Mouse (Mus musculus) MEL (cell line): ENCODE data around the gene Vill. TPM values are rescaled to one million over a fixed set of nuclear protein-coding genes. Genes with fewer than 3 reads are reported as not detected.

ENCODE experiments used
- DNase-seq: peaks from one replicate; pipeline ENCODE4 v3.0.0; 2011; ENCODE audit warnings: low read depth, low spot score
- H3K27ac ChIP-seq: 2 replicates; pipeline ENCODE4 v1.5.1; 2012; ENCODE audit warnings: low read depth, mild to moderate bottlenecking, control low read depth, low read length, moderate library complexity; ENCODE audit not compliant: control insufficient read depth
- H3K27me3 ChIP-seq, 2 experiments: fragments of 150-350 bp in 1 of 2; sonication (generic) in 1 of 2; 2 replicates each; pipeline ENCODE4 v1.6.1; 2012; ENCODE audit warnings: low read length in 2 of 2, mild to moderate bottlenecking in 2 of 2, improper control_type of control experiment in 1 of 2, moderate library complexity in 1 of 2; ENCODE audit not compliant: insufficient read depth in 2 of 2, control insufficient read depth in 1 of 2
- H3K36me3 ChIP-seq, 2 experiments: 2 replicates each; pipeline ENCODE4 v1.6.1; 2012 to 2014; ENCODE audit warnings: low read length in 2 of 2, improper control_type of control experiment in 1 of 2, inconsistent platforms in 1 of 2, mild to moderate bottlenecking in 1 of 2; ENCODE audit not compliant: insufficient read depth in 2 of 2, control insufficient read depth in 1 of 2
- H3K4me1 ChIP-seq, 2 experiments: fragments of 150-350 bp in 1 of 2; sonication (generic) in 1 of 2; 2 replicates each; pipeline ENCODE4 v1.6.1; 2012; ENCODE audit warnings: low read length in 2 of 2, improper control_type of control experiment in 1 of 2, mild to moderate bottlenecking in 1 of 2; ENCODE audit not compliant: insufficient read depth in 2 of 2, control insufficient read depth in 1 of 2
- H3K4me3 ChIP-seq, 2 experiments: fragments of 150-350 bp in 1 of 2; sonication (generic) in 1 of 2; 2 replicates each; pipeline ENCODE4 v1.5.1; 2012; ENCODE audit warnings: low read depth in 2 of 2, low read length in 2 of 2, mild to moderate bottlenecking in 2 of 2, moderate library complexity in 2 of 2, control low read depth in 1 of 2, improper control_type of control experiment in 1 of 2; ENCODE audit not compliant: control insufficient read depth in 1 of 2, insufficient read depth in 1 of 2
- H3K79me2 ChIP-seq: 2 replicates; pipeline ENCODE4 v1.6.1; 2012; ENCODE audit warnings: mild to moderate bottlenecking, low read length, moderate library complexity; ENCODE audit not compliant: control insufficient read depth, poor library complexity, insufficient read depth
- H3K9ac ChIP-seq: 2 replicates; pipeline ENCODE4 v1.6.1; 2012; ENCODE audit warnings: low read depth, mild to moderate bottlenecking, control low read depth, low read length, moderate library complexity; ENCODE audit not compliant: control insufficient read depth, poor library complexity, severe bottlenecking
- H3K9me3 ChIP-seq: fragments of 150-350 bp; sonication (generic); replicated peaks from 2 replicates; pipeline ENCODE4 v1.6.1; 2012; ENCODE audit warnings: mild to moderate bottlenecking, low read length, improper control_type of control experiment, moderate library complexity; ENCODE audit not compliant: insufficient read depth
- CHD1 ChIP-seq: IDR thresholded peaks from 2 replicates; pipeline ENCODE4 v1.6.1; 2012; ENCODE audit warnings: low read depth, mild to moderate bottlenecking, inconsistent platforms, low read length, improper control_type of control experiment
- E2F4 ChIP-seq: IDR thresholded peaks from 2 replicates; pipeline ENCODE4 v1.6.1; 2011; ENCODE audit warnings: low read depth, low read length, improper control_type of control experiment, borderline replicate concordance
- ELF1 ChIP-seq: IDR thresholded peaks from 2 replicates; pipeline ENCODE4 v1.6.1; 2014; ENCODE audit warnings: low read depth, mild to moderate bottlenecking, inconsistent platforms, low read length, improper control_type of control experiment, moderate library complexity
- HCFC1 ChIP-seq: IDR thresholded peaks from 2 replicates; pipeline ENCODE4 v1.6.1; 2012; ENCODE audit warnings: low read depth, mild to moderate bottlenecking, inconsistent platforms, low read length, improper control_type of control experiment, moderate library complexity
- JUND ChIP-seq: IDR thresholded peaks from 2 replicates; pipeline ENCODE4 v1.6.1; 2011; ENCODE audit warnings: low read depth, mild to moderate bottlenecking, improper control_type of control experiment, low read length
- MXI1 ChIP-seq: IDR thresholded peaks from 2 replicates; pipeline ENCODE4 v1.6.1; 2011; ENCODE audit warnings: mild to moderate bottlenecking, low read depth, low read length, improper control_type of control experiment
- MYB ChIP-seq: IDR thresholded peaks from 2 replicates; pipeline ENCODE4 v1.6.1; 2011; ENCODE audit warnings: mild to moderate bottlenecking, low read depth, low read length, improper control_type of control experiment
- MYC ChIP-seq: IDR thresholded peaks from 2 replicates; pipeline ENCODE4 v1.6.1; 2011; ENCODE audit warnings: low read depth, mild to moderate bottlenecking, low read length, improper control_type of control experiment, moderate library complexity
- NELFE ChIP-seq: IDR thresholded peaks from 2 replicates; pipeline ENCODE4 v1.6.1; 2011; ENCODE audit warnings: low read depth, low read length, improper control_type of control experiment
- POLR2A ChIP-seq, 2 experiments: IDR thresholded peaks; 2 replicates each; pipeline ENCODE4 v1.6.1; 2011 to 2012; ENCODE audit warnings: low read length in 2 of 2, mild to moderate bottlenecking in 2 of 2, control low read depth in 1 of 2, improper control_type of control experiment in 1 of 2, low read depth in 1 of 2, moderate library complexity in 1 of 2; ENCODE audit not compliant: control insufficient read depth in 1 of 2, insufficient read depth in 1 of 2, poor library complexity in 1 of 2
- RAD21 ChIP-seq: IDR thresholded peaks from 2 replicates; pipeline ENCODE4 v1.6.1; 2011; ENCODE audit warnings: mild to moderate bottlenecking, low read depth, low read length, improper control_type of control experiment
- TBP ChIP-seq: IDR thresholded peaks from 2 replicates; pipeline ENCODE4 v1.8.0; 2011; ENCODE audit warnings: low read depth, low read length, improper control_type of control experiment
- TCF12 ChIP-seq: IDR thresholded peaks from 2 replicates; pipeline ENCODE4 v1.6.1; 2014; ENCODE audit warnings: low read depth, mild to moderate bottlenecking, inconsistent platforms, low read length, improper control_type of control experiment, moderate library complexity
- UBTF ChIP-seq: IDR thresholded peaks from 2 replicates; pipeline ENCODE4 v1.6.1; 2012; ENCODE audit warnings: low read depth, mild to moderate bottlenecking, inconsistent platforms, low read length, improper control_type of control experiment, moderate library complexity, borderline replicate concordance; ENCODE audit not compliant: insufficient read depth
- USF2 ChIP-seq, 2 experiments: IDR thresholded peaks; 2 replicates each; pipeline ENCODE4 v1.6.1; 2011 to 2012; ENCODE audit warnings: improper control_type of control experiment in 2 of 2, low read length in 2 of 2, borderline replicate concordance in 1 of 2, inconsistent platforms in 1 of 2, low read depth in 1 of 2, mild to moderate bottlenecking in 1 of 2; ENCODE audit not compliant: insufficient read depth in 1 of 2
- ZC3H11A ChIP-seq: IDR thresholded peaks from 2 replicates; pipeline ENCODE4 v1.6.1; 2012; ENCODE audit warnings: low read depth, mild to moderate bottlenecking, inconsistent platforms, low read length, improper control_type of control experiment
- ZKSCAN1 ChIP-seq: IDR thresholded peaks from 2 replicates; pipeline ENCODE4 v1.6.1; 2012; ENCODE audit warnings: low read depth, mild to moderate bottlenecking, inconsistent platforms, low read length, improper control_type of control experiment, moderate library complexity
- ZMIZ1 ChIP-seq: IDR thresholded peaks from 2 replicates; pipeline ENCODE4 v1.6.1; 2012; ENCODE audit warnings: low read depth, mild to moderate bottlenecking, inconsistent platforms, low read length, improper control_type of control experiment, moderate library complexity
- polyA plus RNA-seq, 2 experiments: library from polyadenylated mRNA; stranded (reverse) in 1 of 2; unstranded in 1 of 2; fragments of >175 nt in 1 of 2; fragments of >200 nt in 1 of 2; gene quantifications; 2 replicates each; pipeline versions ENCODE4 v1.2.1 to v1.2.4; 2012; ENCODE audit warnings: low replicate concordance in 2 of 2, low read depth in 1 of 2; ENCODE audit not compliant: insufficient read length in 2 of 2, insufficient read depth in 1 of 2, missing spikeins in 1 of 2
- total RNA-seq: library from RNA; depleted of rRNA; stranded (reverse); fragments of 300-350 nt; gene quantifications from 2 replicates; pipeline ENCODE4 v1.2.3, GENCODE M21; 2012

The Vill gene
- total and polyA plus RNA-seq, 3 experiments, result 76.2 to 197 (median 90.9) TPM

DNA sequence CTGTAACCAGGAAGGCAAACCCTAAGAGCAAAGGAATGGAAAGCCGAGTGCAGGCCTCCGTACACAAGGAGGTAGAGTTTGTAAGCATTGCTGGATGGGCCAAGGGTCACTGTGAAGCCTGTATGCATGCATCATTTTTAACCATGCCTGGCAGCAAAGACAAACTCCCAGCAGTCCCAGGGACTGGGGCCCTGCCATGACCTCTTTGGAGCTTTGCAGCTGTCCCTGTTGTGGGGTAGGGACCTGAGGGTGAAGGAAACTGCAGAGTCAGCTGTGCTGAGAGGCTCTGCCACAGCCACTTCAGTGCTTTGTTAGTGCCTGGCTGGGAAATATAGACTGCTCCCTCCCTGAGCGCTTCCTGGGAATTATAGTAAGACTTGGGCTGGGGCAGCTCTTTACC lies 58.1 kb downstream of the Vill start (continued):
- no peak for TF ChIP-seq ZKSCAN1

DNA sequence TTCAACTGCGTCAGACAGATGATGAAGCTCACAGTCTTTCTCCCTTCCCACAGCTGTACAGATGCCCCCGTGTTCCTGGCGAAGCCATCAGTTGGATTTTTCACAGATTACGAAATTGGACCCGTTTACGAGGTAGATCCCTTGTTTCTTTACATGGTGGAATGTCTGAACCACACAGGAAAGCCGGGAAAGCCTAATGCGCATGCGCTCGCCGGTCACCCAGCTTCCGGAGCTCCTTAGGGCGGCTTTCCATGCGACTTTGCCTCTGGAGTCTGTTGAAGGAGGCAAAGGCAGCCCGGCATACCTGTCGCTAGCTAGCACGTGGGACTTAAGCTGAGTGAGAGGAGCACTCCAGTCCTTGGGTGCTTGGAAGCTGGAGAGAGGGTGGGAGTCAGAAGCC lies 62.3 kb downstream of the Vill start:
- Histone ChIP-seq H3K27ac (no peak overlapping the region), H3K79me2 (no peaks in the 10 kb centered on the region), H3K9ac (no peak overlapping the region), H3K36me3 (no peaks in the 10 kb centered on the region), H3K9me3 (no peaks in the 10 kb centered on the region), H3K4me1 (no peaks in the 10 kb centered on the region), H3K4me3 (no peak overlapping the region), H3K27me3 (0 out of 4 replicates have a peak, but pooled peaks cover 0 to 1% of the 10 kb centered on the region in 2 experiments)
- no peak for DNase-seq
- TF ChIP-seq E2F4 (no peak), CHD1 (no peak), HCFC1 (no peak), TCF12 (no peak), RAD21 (no peak), NELFE (no peak), ELF1 (no peak), TBP (no peak), MXI1 (no peak), UBTF (no peak), ZMIZ1 (no peak), JUND (no peak), POLR2A (IDR thresholded peaks at IDR 0.05; ENCODE audit: control insufficient read depth in 1 of 2, insufficient read depth in 1 of 2, low read depth in 1 of 2, low read length in 2 of 2, poor library complexity in 1 of 2) (no peak), MYC (no peak), USF2 (IDR thresholded peaks at IDR 0.05; ENCODE audit: borderline replicate concordance in 1 of 2, insufficient read depth in 1 of 2, low read depth in 1 of 2, low read length in 2 of 2) (no peak), ZC3H11A (no peak)

DNA sequence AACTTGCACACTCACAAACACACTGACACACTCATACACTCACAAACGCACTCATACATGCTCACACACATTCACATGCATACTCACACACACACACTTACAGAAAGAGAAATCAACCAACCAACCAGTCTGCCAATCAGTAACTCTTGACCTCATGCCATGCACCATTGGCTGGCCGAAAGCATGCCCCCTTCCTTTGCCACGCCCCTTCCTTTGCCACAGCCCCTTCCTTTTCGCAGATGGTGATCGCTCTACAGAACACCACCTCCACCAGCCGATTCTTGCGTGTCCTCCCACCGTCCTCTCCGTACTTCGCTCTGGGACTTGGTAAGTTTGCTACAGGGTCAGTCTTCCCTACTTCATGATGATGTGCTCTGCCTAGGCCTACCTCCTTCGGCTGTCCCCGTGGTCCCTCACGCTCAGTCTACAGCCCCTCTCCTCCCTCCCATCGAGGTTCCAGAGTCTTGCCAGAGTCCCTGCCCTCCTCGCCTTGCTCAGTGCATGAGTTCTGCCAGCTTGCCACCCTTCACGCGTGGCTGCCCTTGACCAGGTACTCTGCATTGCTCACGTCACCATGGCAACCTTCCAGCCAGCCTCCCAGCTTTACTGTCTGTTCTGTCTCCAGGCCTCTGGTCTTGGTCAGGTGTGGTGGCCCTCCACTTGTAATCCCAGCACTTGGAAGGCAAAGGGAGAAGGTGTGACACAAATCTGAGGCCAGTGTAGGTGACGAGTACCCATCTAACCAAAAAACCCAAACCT lies 67.0 kb downstream of the Vill start:
- no peak overlapping the region for H3K9ac ChIP-seq
- H3K27me3 ChIP-seq, result no peaks in the 10 kb centered on the region
- no peak overlapping the region for H3K4me3 ChIP-seq
- no peak overlapping the region for H3K27ac ChIP-seq
- H3K4me1 ChIP-seq, result no peaks in the 10 kb centered on the region
- H3K9me3 ChIP-seq, result no peaks in the 10 kb centered on the region
- no peaks in the 10 kb centered on the region for H3K79me2 ChIP-seq
- no peaks in the 10 kb centered on the region for H3K36me3 ChIP-seq
- TF ChIP-seq MYC (no peak), USF2 (IDR thresholded peaks at IDR 0.05; ENCODE audit: borderline replicate concordance in 1 of 2, insufficient read depth in 1 of 2, low read depth in 1 of 2, low read length in 2 of 2) (no peak), MYB (no peak), TCF12 (no peak)
- DNase-seq, result no peak
